Mouse (Mus musculus): ENCODE results near the gene Gpr146. TPM values are rescaled to one million over a fixed set of nuclear protein-coding genes. Genes with fewer than 3 reads are reported as not detected.

The Gpr146 gene
- 30.7 and 31.7 TPM in 2 replicates for polyA plus RNA-seq (2012; rRNA removed)

DNA sequence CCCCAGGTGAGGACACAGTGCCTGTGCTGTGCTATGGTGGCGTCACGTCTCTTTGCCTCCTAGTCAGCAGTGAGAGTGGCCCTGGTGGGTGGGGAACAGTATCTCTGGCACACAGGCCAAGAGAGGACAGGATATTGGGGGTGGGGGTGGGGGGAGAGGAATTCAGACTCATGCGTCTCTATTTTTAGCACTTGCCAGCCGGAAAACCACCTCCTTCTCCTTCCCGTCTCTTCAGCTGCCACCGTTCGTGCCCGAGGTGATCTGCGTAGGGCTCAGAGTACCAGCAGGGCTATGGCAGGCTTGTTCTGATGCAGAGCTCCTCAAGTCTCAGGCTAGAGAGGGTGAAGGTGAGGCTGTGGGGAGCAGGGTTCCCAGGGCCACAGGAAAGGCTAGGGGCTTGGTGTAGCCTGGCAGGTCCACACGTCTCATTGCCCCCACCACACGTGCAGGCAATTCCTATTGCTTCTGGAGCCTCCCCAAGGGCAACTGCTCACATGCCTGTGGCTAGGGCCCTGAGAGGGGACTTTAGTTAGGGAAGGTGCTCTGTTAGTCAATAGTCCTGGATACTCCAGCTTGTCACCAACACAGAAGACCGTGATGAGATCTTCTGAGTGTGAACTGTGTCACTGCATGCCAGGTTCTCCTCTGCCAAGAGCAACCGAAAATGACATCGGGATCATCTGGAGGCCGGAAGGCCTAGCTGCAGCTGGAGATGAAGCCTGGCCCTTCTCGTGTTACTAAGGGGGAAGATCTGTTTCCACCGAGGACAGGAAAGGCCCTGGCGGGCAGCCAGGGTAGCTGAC is at the start of gene Gpr146:
TSS of gene Gpr146 (plus strand) at position 230 of the 803 bp plus-strand sequence.

DNA sequence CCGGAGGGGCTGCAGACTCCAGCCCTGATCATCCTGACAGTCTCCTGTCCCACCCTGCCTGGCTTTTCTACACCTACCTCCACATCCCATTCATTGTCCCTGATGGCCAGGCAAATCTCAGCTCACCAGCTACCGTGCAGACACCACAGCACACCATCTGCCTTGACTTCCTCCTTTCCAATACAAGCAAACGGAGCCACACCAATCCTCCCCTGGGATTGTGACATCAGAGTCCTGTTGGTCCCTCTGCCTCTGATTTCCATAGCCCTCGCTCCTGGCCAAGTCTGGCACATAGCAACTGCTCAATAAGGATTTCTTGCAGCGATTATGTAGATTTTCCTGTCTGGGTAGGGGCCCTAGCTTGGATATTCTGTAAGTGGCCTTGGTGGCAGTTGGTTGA is 26.4 kb upstream of the Gpr146 start, which contains the start of gene Cox19:
TSS of gene Cox19 (minus strand) at position 285 of the 400 bp plus-strand sequence.

DNA sequence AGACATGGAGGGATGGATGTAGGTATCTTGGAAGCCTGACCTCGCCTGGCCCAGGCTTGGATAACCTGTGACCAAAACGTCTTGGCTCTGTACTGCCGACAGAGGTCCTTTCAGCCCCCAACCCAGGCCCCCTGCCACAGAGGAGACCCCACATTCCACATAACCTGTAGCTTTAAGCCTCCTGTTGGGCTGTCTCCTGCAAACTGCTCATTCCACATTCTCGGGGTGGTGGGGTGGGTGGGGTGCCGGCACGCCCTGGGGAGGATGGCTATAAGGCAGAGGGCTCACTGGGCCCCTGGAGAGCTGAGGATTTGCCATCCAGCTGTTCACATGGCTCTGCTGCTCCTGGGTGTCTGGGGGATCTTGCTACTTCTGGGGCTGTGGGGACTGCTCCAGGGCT is 25.2 kb upstream of the Gpr146 start, which contains the start of gene Cyp2w1:
TSS of gene Cyp2w1 (plus strand) at position 301 of the 400 bp plus-strand sequence.

DNA sequence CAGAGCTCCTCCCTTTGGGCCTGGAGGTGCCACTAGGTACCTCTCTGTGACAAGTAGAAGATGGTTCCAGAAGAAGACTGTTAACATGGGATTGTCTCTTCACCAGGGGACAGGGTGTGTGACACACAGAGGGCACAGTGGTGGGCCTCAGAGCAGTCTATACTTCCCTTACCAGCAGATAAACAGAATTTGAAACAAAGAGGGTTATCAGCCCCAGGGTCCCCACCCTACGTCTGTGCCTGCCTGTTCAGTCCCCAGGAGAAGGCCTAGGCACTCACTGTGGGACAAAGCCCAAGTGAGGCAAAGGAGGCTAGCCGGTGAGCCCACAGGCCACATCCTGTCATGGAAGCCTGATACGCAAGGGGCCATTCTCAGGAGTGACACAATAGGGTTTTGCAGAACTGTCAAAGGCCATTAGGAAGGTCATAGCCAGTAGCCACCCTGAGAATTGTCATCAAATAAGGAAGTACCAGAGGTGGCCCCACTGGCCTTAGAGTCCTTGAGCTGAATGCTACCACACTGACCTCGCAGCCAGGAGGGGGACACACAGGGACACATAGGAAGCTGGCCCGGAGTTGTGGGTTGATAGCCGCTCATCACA is 27.4 kb downstream of the Gpr146 start, which contains the start of gene C130050O18Rik:
TSS of gene C130050O18Rik (plus strand) at position 480 of the 601 bp plus-strand sequence.

DNA sequence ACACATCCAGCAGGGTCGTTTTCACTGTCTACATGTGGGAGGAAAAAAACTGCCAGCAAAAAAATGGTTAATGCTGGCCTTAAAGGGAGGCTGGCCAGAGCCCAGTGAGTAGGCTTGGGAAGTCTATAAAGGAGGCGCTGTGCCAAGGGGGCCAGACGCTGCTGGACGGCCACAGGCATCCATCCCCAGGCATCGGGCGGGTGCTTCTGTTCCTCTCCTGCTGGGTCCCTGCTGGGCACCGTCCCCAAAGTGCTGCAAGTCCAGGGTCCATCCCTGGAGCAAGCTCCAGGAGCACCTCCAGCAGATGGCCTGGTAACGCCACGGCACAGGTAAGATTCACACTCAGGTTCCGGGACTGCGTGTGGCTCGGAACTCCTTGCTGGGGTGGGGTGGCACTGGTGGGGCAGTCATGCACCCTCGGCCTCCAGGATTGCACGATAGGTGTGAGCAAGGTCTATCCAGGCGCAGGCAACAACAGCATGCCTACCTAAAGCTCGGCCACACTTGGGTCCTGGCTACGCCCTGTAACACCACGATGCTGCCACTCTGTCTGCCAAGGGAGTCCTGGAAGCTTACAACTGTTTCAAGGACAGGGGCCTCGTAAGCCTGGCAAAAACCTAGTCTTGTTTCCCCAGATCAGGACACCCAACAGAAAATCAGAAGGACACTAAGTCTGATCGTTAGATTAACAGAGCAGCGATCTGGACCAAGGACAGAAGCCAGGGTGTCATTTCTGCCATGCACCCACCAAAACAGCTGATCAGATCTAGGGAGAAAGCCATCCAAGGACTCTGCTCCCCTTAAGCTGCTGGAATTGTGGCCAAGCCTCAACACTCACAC is 45.7 kb downstream of the Gpr146 start, which contains the start of gene Gper1:
TSS of gene Gper1 (plus strand) at position 126 of the 840 bp plus-strand sequence.

Other genes starting within 250 kb of the Gpr146 start
- 23.6 and 25.0 TPM in 2 replicates for gene Prkar1b, start 227.7 kb upstream of the Gpr146 start, polyA plus RNA-seq (2012; rRNA removed)
- gene Dnaaf5, start 227.5 kb upstream of the Gpr146 start, polyA plus RNA-seq (2012; rRNA removed) = 40.9 and 59.5 TPM in 2 replicates
- 56.8 and 64.1 TPM in 2 replicates for gene Sun1, start 177.1 kb upstream of the Gpr146 start, polyA plus RNA-seq (2012; rRNA removed)
- 306 and 544 TPM in 2 replicates for gene Get4, start 125.4 kb upstream of the Gpr146 start, polyA plus RNA-seq (2012; rRNA removed)
- 6.9 and 7.4 TPM in 2 replicates for gene Adap1, start 52.1 kb upstream of the Gpr146 start, polyA plus RNA-seq (2012; rRNA removed)
- gene Cox19, start 26.3 kb upstream of the Gpr146 start, polyA plus RNA-seq (2012; rRNA removed) = 56.4 and 75.0 TPM in 2 replicates
- 0.50 and 1.6 TPM in 2 replicates for gene Cyp2w1, start 25.1 kb upstream of the Gpr146 start, polyA plus RNA-seq (2012; rRNA removed)
- 1.5 and 2.4 TPM in 2 replicates for gene C130050O18Rik, start 27.6 kb downstream of the Gpr146 start, polyA plus RNA-seq (2012; rRNA removed)
- 4.0 and 5.0 TPM in 2 replicates for gene Gper1, start 45.5 kb downstream of the Gpr146 start, polyA plus RNA-seq (2012; rRNA removed)
- gene 3110082I17Rik, start 82.8 kb downstream of the Gpr146 start, polyA plus RNA-seq (2012; rRNA removed) = 18.3 and 24.8 TPM in 2 replicates
- 10.3 and 16.7 TPM in 2 replicates for gene Zfand2a, start 106.9 kb downstream of the Gpr146 start, polyA plus RNA-seq (2012; rRNA removed)
- gene Uncx, start 165.8 kb downstream of the Gpr146 start, polyA plus RNA-seq (2012; rRNA removed) = not detected in 2 replicates

Data from ovary, adult 2 months (tissue).